Mouse (Mus musculus) C2C12 (cell line): ENCODE data around the gene Cmas. TPM values are rescaled to one million over a fixed set of nuclear protein-coding genes. Genes with fewer than 3 reads are reported as not detected.

Source experiments
- H3K27me3 ChIP-seq: one replicate; pipeline ENCODE4 v1.6.1; 2011; ENCODE audit not compliant: control insufficient read depth, insufficient read depth, insufficient read length
- H3K36me3 ChIP-seq: one replicate; pipeline ENCODE4 v1.6.1; 2011; ENCODE audit not compliant: control insufficient read depth, insufficient read depth
- H3K4me3 ChIP-seq: one replicate; pipeline ENCODE4 v1.5.1; 2011; ENCODE audit warnings: mild to moderate bottlenecking, control low read depth; ENCODE audit not compliant: poor library complexity, insufficient read depth, severe bottlenecking
- H3K79me2 ChIP-seq: one replicate; pipeline ENCODE4 v1.6.1; 2011; ENCODE audit not compliant: control insufficient read depth, insufficient read depth
- H3K79me3 ChIP-seq: one replicate; pipeline ENCODE4 v1.6.1; 2011; ENCODE audit warnings: low read depth, control low read depth
- H3ac ChIP-seq: one replicate; pipeline ENCODE3; 2011; ENCODE audit warnings: low read depth; ENCODE audit not compliant: control insufficient read depth, insufficient read length
- CEBPB ChIP-seq: IDR thresholded peaks from one replicate; pipeline ENCODE4 v1.6.1; 2011; ENCODE audit warnings: low read depth, mild to moderate bottlenecking, control low read depth, moderate library complexity
- CTCF ChIP-seq: IDR thresholded peaks from one replicate; pipeline ENCODE4 v1.5.1; 2011; ENCODE audit not compliant: control insufficient read depth, insufficient read depth, insufficient read length
- FOSL1 ChIP-seq: IDR thresholded peaks from one replicate; pipeline ENCODE4 v1.8.0; 2011; ENCODE audit warnings: mild to moderate bottlenecking, low read length; ENCODE audit not compliant: poor library complexity, insufficient read depth, severe bottlenecking
- MAX ChIP-seq: IDR thresholded peaks from one replicate; pipeline ENCODE4 v1.6.1; 2011; ENCODE audit warnings: mild to moderate bottlenecking, control low read depth
- MYOD1 ChIP-seq: IDR thresholded peaks from one replicate; pipeline ENCODE4 v1.6.1; 2011; ENCODE audit warnings: low read depth; ENCODE audit not compliant: control insufficient read depth, insufficient read length
- MYOG ChIP-seq: IDR thresholded peaks from one replicate; pipeline ENCODE4 v1.6.1; 2011; ENCODE audit not compliant: control insufficient read depth, insufficient read length; ENCODE audit errors: extremely low read depth
- USF1 ChIP-seq: IDR thresholded peaks from one replicate; pipeline ENCODE4 v1.6.1; 2011; ENCODE audit warnings: low read depth, mild to moderate bottlenecking, control low read depth, moderate library complexity
- polyA plus RNA-seq: library from polyadenylated mRNA; unstranded; fragments of >200 nt; fragmentation: generic; extraction: Trizol; gene quantifications from one replicate; pipeline ENCODE4 v1.2.1, GENCODE M21; 2012; ENCODE audit warnings: missing spikeins

Cmas gene
- polyA plus RNA-seq, 1 experiment: 34.1 TPM

GRCm38 (mm10) chr6:142732567-142733290 lies 23.8 kb upstream of the Cmas start:
- H3K79me2 ChIP-seq: no peaks in the 10 kb centered on the region
- H3K79me3 ChIP-seq: no peaks in the 10 kb centered on the region
- TF ChIP-seq FOSL1: no peak
- TF ChIP-seq CTCF: no peak
- no peak for TF ChIP-seq MYOG
- TF ChIP-seq MYOD1: no peak
- no peak for TF ChIP-seq USF1
- no peak for TF ChIP-seq CEBPB
- TF ChIP-seq MAX: no peak
- no peak overlapping the region for H3K4me3 ChIP-seq
- no peak overlapping the region for H3ac ChIP-seq
- H3K27me3 ChIP-seq: no peaks in the 10 kb centered on the region
- H3K36me3 ChIP-seq: no peaks in the 10 kb centered on the region

- H3K4me3 ChIP-seq: no peak overlapping the region
- no peaks in the 10 kb centered on the region for H3K27me3 ChIP-seq
- H3K79me3 ChIP-seq: no peaks in the 10 kb centered on the region
- no peaks in the 10 kb centered on the region for H3K36me3 ChIP-seq
- no peak overlapping the region for H3ac ChIP-seq
- TF ChIP-seq USF1: no peak
- TF ChIP-seq CTCF: peak; percentile 24
- H3K79me2 ChIP-seq: no peaks in the 10 kb centered on the region
Measured at GRCm38 (mm10) chr6:142735302-142736005, 21.0 kb upstream of the Cmas start.

- Histone ChIP-seq H3K79me3 (no peaks in the 10 kb centered on the region), H3K79me2 (no peaks in the 10 kb centered on the region), H3K27me3 (no peaks in the 10 kb centered on the region), H3ac (no peak overlapping the region), H3K36me3 (no peaks in the 10 kb centered on the region), H3K4me3 (no peak overlapping the region)
- TF ChIP-seq CEBPB (no peak), CTCF (no peak), MAX (no peak), MYOG (no peak), MYOD1 (no peak), USF1 (no peak), FOSL1 (no peak)
Measured at GRCm38 (mm10) chr6:142738225-142738624, 18.3 kb upstream of the Cmas start.

GRCm38 (mm10) chr6:142738637-142739036 lies 17.8 kb upstream of the Cmas start:
- TF ChIP-seq CTCF (no peak), MAX (no peak), MYOG (no peak), USF1 (no peak), CEBPB (no peak), FOSL1 (no peak), MYOD1 (no peak)
- Histone ChIP-seq H3K4me3 (no peak overlapping the region), H3ac (no peak overlapping the region), H3K79me2 (no peaks in the 10 kb centered on the region), H3K79me3 (no peaks in the 10 kb centered on the region), H3K36me3 (no peaks in the 10 kb centered on the region), H3K27me3 (no peaks in the 10 kb centered on the region)

- Histone ChIP-seq H3K27me3 (no peaks in the 10 kb centered on the region), H3K79me2 (no peaks in the 10 kb centered on the region), H3K36me3 (no peaks in the 10 kb centered on the region), H3K4me3 (no peak overlapping the region), H3ac (no peak overlapping the region), H3K79me3 (no peaks in the 10 kb centered on the region)
- TF ChIP-seq CEBPB: no peak
Measured at GRCm38 (mm10) chr6:142741763-142742162, 14.7 kb upstream of the Cmas start.

- no peaks in the 10 kb centered on the region for H3K27me3 ChIP-seq
- no peaks in the 10 kb centered on the region for H3K36me3 ChIP-seq
- no peaks in the 10 kb centered on the region for H3K79me2 ChIP-seq
- no peak overlapping the region for H3ac ChIP-seq
- no peak overlapping the region for H3K4me3 ChIP-seq
- TF ChIP-seq MAX (no peak), USF1 (no peak), CEBPB (no peak), CTCF (no peak), FOSL1 (no peak), MYOG (no peak), MYOD1 (no peak)
- no peaks in the 10 kb centered on the region for H3K79me3 ChIP-seq
Measured at GRCm38 (mm10) chr6:142743193-142743592, 13.3 kb upstream of the Cmas start.
